Mouse (Mus musculus) heart, postnatal 4 days (tissue): ENCODE results near the gene Tbc1d5. TPM values are rescaled to one million over a fixed set of nuclear protein-coding genes. Genes with fewer than 3 reads are reported as not detected.

Source experiments
- DNase-seq: peaks from one replicate; pipeline ENCODE4 v3.0.0; 2021
- total RNA-seq, 2 experiments: library from RNA; stranded (reverse); gene quantifications; 2 replicates each; pipeline ENCODE4 v1.2.3; 2021

Gene Tbc1d5
- total RNA-seq, 2 experiments from 2014 or later: 19.1 to 19.2 TPM

DNA sequence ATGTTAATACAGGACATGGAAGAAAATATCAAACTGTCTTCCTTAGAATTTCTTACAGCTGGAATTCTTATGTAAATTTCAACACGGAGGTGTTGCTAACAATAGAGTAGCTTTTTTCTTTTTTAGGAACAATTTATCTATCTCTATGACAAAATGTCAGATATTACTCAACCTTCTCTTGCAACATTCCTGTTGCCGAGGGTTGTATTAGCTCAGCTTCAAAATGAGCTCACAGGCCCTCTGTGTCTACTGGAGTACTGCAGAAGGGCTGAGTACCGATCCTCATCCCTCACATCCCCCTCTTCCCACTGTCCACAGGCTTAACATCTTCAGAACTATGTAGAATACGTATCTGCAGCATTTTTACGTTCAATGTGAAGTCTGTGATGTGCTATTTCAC, 302.7 kb downstream of the Tbc1d5 start:
- no peak for DNase-seq

DNA sequence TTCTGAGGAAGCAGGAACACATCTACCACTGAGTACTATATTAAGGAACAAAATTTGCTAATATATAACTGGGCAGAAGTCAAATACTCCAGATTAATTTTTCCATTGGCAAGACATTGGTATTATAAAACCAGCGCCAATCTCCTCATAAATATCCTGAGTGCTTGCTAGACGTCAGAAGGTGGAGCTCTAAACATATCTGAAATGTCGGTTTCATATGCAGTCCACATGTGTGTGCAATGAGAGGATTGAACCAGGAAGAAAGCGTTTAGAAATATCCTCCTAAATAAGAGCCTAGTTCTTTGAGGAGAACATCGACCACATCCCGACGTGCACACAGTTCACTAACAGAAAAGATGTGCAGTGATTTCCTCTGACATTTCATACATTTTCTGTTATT, 305.1 kb downstream of the Tbc1d5 start:
- DNase-seq: no peak

DNA sequence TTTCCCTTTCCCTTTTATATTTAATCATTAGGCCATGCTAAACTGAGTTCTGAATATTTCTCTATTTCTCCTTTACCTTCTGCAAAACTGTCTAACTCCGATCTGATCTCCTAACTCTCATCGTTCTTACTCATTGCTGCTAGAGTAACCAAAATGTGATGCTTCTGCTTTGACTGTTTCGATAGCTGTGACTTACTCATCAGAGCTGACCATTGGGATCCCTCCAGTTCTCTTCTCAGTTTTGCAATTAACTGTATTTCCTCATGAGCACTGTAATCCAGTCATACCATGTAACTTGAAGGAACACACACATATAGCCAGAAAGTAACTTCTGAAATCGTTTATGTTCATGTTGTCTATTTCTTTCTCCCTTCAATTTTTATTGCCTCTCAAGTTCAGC, 306.6 kb downstream of the Tbc1d5 start:
- no peak for DNase-seq

DNA sequence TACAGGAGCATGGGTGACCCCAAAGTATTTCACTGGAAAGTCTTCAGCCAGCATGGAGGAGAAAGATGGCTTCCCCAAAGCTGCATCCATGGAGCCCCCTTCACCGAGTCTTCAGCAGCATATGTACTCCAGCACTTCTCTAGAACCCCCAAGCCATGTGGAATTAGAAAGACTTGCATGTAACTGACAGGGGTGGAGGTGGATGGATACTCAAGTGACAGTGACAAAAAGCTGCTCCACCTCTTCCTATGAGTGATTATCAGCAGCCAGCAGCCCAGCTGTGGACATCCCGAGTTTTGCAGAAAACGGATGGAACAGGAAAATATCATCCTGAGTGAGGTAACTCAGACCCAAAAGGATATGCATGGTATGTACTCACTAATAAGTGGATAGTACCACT, 311.9 kb downstream of the Tbc1d5 start:
- DNase-seq: no peak

DNA sequence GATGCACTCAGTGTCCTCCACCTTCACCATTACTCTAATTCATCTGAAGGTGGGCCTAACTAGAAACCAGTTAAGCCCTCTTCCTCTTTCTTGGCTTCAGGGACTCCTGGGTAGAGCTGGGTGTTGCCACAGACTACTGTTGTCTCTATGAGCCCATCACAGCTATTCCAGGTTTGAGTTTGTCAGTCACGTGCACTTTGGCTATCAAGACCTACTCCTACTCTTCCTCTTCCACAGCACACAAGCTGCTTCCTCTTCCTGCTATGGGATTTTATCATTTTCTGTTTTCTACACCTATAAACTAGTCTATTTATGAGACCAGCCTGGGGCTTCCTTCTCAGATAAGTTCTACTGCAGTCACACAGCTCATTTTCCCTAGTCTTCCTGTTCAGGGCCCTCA, 314.4 kb downstream of the Tbc1d5 start:
- no peak for DNase-seq

DNA sequence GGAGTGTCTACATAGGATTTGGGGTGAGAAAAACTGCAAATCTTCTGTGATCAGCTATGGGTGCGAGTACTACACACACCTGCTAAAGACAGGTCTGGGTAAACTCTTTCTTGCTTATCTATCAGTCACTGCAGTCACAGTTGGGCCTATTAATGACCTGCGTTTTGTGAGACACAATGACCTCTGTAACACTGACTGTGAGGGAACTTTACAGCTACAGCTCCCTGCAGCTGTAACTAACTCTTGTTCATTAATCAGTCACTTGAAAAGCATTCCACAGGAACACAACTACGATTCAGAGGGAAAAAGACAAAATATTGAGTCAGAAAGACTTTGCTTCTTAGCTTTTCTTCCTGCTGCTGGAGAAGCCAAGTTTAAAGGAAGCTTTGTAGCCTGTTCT, 325.9 kb downstream of the Tbc1d5 start:
- no peak for DNase-seq

DNA sequence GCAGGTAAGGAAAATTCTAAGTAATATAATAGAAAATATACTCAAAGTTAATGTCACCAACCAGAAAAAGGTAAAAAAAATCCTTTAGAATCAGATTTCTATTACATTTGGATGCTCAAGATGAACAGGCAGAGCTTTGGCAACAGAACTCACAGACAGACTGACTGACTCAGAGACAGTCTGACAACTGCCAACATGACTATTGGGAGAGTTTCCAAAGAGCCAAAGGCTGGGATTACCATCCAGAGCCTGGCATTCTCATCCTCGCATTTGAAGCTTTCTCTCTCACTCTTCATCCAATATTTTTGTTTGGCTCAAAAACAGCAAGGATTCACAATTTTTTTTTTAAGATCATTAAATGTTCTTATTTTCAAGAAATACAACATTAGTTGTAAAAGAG, 327.8 kb downstream of the Tbc1d5 start:
- DNase-seq: no peak

DNA sequence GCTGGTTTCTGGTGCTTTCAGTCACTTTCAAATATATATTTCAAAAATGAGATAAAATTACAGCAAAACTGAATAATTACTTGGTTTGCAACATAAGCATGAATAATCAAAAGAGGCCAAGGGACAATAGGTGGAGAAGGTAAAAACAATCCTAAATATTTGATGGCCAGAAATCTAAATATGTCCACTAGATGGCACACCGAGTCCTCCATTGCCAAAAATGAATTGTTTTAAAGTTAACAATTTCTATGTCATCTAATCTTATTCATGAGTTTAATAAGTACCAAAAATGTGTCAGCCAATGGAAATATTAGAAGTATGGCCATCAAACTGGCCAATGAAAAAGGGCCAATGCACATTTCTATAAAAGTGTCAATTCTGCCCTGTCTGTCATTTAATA, 365.1 kb downstream of the Tbc1d5 start:
- DNase-seq: no peak

DNA sequence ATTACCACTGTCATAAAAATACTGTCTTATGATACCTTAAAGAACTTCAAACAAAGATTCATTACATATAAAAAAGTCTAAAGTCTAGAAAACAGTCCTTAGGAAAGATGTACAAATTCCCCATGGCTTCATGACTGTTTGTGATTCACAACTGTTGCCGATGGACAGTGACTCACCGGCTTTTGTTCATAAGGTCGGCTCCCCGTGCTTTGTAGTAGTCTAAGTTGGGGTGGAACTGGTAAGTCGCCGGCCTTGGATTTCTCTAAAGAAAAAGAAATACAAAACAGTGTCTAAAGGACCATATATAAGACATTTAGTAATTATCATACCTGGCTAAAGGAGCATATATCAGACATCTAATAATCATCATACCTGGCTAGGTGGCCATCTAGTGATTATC, 365.6 kb downstream of the Tbc1d5 start:
- no peak for DNase-seq

DNA sequence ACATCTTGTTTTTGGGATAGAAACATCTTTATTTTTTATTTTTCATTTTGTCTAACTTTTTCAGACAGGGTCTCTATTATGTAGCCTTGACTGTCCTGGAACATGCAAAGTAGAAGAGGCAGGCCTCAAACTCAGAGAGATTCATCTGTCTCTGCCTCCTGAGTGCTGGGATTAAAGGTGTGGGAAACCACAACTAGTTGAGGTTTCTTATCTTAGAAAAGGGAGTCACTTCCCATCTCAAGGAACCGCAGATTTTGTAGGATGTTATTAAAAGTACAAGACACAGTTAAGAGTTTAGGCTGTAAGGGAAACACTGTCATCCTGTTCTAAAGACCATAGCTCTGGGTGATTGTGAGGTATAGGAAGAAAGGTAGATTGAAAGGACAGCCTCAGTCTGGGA, 373.5 kb downstream of the Tbc1d5 start:
- no peak for DNase-seq

DNA sequence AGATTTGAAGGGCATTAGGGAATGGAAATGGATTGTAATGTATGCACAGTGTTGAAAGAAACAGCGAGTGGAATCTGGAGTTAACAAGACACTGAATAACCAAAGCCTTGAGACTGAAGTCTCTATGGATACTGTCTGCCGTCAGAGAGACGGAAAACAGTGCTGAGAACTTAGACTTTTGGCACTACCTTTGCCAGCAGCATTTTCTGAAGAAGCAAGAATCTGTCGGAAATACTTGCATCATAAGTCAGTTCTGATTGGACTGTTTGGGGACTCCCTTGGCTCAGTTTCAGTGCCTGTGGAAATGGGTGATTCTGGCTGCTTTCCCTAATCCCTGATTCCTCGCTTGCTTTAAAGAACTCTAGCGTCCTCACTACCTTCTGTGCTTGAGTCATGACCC, 375.9 kb downstream of the Tbc1d5 start:
- DNase-seq: no peak

DNA sequence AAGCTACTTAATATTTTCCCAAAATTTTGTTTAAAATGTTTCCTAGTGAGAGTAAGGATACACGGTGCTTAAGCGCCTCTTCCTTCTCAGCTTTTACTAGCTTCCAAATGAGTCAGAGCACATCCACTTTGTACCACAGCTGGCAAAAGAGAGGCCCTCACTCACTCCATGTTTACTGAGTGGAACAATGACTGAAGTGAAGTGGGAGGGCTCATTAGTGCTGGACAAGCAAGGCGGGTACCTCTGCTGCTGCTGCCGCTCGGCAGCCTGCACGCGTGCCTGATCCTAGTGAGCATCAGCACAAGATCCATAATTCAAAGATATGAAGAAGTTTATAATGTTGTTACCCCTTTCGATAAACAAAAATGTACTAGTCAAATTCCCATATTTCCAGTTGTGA, 376.8 kb downstream of the Tbc1d5 start:
- no peak for DNase-seq

DNA sequence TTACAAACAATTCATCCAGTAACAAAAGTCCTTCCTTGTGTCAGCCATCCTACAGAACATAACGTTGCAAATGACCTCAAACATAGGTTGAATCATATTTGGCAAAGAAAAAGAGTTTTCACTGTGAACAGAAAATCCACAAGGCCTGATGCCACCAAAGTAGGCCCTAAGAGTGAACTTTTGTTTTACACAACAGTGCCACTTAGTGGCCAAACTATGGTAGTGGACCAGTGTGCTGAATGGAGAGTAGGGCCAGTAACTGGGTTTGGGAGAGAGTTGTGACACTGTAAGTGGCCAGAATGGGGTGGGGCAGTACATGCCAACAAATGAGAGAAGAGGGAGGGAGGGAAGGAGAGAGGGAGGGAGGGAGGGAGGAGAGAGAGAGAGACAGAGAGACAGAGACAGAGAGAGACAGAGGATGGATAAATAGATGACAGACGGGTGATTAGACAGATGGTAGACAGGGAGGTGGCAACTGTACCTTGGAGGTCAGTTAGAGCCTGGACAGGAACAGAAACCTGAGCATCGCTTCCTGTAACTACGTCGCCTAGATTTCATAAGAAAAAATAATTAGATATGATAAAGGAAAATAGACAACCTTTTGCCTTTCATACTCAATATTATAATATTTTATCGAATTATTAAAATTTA, 383.6 kb downstream of the Tbc1d5 start:
- DNase-seq: peak; percentile 69

DNA sequence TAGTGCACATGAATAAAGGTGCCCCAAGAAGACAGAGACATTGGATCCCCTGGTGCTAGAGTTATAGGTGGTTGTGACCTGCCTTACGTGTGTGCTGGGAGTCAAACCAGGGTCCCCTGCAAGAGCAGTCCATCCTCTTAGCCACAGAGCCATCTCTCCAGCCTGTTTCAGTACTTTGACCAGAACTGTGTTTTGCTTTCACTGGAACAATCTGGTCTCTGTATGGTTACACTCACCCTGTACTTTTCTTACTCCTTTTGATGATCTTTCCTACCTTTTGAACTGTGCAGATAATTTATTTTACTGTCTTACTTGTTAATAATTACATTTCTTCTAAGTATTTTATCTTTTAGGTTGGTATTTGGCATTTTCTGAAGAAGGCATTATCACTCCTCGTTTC, 387.5 kb downstream of the Tbc1d5 start:
- DNase-seq: no peak

DNA sequence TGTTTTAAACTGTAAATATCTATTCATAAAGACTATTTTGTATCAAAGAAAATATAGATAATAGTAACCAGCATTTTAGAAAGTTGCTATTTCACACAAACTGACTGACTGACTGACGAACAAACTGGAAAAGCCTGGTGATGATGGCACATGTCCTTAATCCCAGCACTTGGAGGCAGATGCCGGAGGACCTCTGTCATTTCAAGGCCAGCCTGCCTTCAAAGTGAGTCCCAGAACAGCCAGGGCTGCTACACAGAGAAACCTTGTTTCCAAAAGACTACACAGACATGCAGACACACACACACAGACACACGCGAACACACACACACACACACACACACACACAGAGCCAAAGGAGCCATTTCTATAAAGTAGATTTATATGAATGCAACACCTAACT, 390.3 kb downstream of the Tbc1d5 start:
- DNase-seq: no peak

DNA sequence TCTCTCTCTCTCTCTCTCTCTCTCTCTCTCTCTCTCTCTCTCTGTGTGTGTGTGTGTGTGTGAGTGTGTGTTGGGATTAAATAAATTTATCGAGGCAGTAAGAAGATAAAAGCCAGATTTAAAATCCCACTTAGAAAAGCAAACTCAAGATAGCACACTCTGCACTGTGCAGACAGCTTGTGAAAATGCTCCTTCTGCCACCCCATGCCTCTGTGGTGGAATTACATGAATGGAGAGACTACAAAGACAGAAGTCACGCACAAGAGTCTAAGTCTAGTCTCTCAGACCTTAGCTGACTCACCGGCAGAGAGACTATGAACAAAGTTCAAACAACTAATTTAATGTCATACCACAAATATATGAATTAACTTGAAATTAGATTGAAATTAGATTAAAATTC, 403.9 kb downstream of the Tbc1d5 start:
- DNase-seq: peak; percentile 22

DNA sequence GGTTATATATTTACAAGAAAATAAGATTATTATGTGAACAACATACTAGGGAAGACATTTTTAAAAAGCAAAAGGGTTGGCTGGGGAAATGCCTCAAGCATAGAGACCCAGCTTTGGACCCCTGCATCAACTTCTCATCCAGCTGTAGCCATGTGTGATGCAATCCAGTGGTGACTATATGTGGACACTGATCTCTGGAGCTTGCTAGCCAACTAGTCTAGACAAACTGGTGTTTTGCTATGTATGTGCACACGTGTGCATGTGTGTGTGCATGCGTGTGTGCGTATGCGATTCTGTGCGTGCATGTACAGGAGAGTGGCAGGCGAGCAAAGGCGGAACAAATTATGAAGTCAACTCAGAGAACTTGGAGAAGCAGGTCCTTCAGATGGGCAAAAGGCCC, 414.8 kb downstream of the Tbc1d5 start:
- DNase-seq: no peak

DNA sequence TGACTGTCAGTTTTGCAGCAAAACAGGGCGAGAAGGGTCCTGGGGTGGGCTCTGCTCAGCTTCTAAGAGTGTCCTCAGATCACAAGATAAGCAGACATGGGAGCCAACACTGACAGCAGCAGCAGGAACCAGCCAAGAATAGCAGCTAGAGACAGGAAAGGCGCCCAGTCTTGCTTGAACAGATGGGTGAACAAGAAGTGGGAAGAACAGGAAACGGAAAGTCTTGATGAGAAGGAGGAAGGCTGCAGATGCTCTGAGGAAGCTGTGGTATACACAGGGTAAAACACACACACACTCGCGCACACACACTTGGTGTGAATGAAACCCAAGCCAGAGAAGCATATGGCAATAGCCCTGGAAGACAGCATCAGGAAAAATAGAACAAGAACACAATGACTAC, 415.7 kb downstream of the Tbc1d5 start:
- DNase-seq: no peak

DNA sequence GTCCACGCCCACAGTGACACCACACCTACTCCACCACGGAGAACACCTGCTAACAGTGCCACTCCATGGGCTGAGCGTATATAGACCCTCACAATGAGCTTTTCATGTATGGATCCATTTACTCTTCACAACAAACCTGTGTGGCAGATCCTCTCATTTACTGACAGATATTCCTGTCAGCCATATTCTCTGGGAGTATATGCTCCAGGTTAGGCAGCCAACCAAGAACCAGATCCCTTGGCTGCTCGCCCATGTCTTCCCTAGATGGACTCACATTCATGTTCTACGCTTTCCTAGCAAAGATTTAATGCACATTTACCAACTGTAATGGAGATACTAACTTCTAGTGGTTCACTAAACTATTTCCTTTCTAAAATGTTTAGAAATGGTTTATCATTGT, 416.9 kb downstream of the Tbc1d5 start:
- DNase-seq: no peak

DNA sequence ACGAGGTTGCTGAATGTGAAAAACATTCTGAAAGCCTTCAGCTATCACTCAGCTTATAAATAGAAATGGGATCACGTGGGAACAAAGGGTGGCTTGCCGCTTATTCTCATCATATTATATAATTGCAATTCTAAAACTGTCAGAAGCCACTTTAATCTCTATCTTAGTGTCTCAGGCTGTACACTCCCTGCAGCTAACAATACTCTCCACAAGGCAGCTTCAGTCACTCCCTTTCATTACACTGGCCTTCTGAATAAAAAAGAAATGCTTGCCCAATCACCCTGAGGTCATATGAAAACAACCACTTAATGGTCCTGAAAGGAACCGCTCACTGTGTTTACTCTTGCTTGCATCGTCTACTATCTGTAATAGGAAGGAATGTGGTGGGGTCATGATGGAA, 418.1 kb downstream of the Tbc1d5 start:
- DNase-seq: no peak

DNA sequence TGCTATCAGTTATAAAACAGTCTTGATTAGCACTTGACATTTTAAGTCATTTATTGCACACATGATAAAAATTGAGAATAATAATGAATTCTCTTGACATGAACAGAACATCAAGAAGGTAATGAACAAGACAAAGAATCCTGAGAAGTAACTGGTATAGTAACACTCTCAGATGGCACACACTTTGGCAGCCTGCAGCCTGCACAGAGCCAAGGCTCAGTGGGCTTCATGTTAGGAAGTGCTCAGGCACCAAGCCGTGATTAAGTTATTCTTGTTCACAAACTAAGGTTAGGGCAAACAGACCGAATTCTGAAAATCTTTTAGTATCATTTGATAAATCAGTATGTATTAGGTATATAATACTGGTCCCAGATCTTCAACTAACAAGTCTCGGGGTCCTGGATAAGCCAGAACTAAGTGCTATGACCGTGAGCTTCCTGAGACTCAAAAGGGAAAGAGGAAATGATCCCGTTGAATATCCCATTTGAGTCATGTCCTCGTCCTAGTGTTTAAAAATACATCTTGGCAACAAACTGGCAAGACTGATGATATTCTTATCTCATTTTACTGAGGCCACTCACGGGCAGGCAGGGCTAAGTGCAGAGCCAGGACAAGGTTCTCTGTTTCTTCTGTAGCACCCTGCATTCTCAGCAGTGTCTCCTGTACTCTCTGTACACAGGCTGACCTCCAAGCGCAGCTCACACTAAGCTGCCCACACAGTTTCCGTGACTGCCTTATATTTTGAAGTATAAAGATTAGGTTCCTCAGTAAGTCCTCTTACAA, 425.6 kb downstream of the Tbc1d5 start:
- peak; percentile 40 for DNase-seq

DNA sequence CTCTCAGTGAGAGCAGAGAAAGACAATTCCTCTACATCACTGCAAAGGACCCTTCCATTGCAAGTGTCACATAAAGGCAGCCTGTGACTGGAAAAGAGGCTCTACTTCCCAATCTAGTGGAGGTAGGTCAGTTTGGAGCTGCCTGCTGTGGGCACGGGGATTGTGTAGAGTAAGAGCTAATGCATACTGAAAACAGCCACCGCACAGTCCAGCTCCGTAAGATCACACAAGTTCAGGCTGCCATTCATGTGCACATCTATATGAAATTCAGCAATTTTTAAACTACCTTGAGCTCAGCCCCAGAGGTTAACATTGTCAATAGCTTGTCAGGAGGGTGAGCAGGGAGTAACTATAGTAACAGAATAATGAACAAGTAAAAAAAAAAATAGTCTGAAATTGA, 426.4 kb downstream of the Tbc1d5 start:
- DNase-seq: no peak

DNA sequence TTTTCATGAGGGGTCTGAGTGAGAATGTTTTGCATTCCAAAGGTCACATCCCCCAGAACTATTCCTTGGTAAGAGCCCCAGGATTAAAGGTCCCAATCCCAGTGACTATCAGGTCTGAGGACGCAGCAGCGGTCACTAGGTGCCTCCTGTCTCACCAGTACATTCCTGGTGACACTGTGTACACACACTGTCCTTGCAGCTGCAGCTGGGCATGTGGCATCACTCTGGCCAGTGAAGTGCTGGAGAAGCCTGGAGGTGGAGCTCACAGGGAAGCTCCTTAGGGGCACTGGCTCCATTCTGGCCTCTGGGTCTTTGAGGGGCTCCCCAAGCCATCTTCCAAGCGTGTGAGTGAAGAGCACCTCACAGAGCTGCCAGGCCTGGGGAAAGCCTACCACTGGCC, 427.2 kb downstream of the Tbc1d5 start:
- no peak for DNase-seq

DNA sequence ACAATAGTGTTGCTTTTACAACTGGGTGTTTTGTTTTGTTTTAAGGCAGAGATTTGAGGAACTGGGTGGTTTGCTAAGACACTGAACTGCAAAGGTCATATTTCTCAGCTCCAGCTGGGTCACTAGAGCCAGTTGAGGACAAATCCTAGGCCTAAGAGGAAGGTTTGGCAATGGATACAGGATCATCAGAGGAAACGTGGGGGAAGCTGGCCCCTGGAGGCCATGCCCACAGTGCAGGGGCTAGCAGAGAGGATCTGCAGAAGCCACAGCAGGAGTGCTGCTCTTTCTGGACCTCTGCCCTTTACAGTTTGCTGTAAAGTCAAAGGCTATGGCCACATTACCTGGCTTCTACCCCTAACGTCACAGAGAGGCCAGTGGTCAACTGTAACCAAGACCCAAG, 428.3 kb downstream of the Tbc1d5 start:
- DNase-seq: no peak

DNA sequence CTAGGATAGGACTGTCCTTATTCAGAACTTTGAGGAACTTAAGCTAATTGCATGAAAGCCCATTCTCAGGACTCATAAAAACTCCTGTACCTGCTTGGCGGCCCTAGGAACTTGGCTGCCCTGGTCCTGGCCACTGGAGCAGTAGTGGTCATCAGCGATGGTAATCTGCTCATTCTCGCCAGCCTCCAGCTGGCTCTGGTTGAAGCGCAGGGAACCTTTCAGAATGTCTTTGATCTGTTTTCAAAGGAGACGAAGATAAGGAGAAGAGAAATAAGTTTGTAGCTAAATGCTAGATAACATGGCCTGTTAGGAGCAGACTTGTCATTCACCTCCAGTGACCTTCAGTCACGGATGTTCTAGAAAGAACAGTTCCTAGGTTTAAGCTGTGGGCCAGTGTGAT, 437.8 kb downstream of the Tbc1d5 start:
- DNase-seq: no peak
